Mouse (Mus musculus) hindlimb bud, embryonic 11.5 days (tissue): ENCODE data around the gene Gxylt1.
"Not testable (repeated sequence)": the region's sequence is repeated elsewhere in the genome, so short reads cannot be mapped to it uniquely, and the experiment has no call there.

Experiments
- DNase-seq: peaks from one replicate; pipeline ENCODE4 v3.0.0-alpha.2; 2012; ENCODE audit warnings: low read depth, low spot score; ENCODE audit errors: extremely low spot score

The Gxylt1 gene

GRCm38 (mm10) chr15:93263566-93263965, 11.4 kb downstream of the Gxylt1 start:
- no peak for DNase-seq

GRCm38 (mm10) chr15:93262818-93263217, 12.2 kb downstream of the Gxylt1 start:
- no peak for DNase-seq

DNA sequence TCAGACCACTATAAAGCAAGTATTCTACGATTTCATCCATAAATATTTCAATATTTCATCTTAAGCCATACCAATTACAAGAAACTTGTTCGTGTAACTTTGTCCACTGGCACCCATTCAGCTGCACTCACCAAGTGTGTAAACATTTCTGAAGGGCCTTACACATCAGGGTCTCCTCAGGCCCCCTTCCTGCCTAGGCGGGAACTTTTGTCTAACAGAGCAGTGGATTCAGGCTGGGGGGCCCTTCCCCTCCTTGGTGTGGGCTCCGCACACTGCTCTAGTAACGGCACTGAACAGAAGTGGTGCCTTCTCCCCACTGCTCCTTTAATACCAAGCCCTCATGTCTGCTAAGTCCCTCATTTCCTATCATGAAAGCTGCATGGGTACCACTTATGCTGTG, 12.7 kb downstream of the Gxylt1 start:
- no peak for DNase-seq

DNA sequence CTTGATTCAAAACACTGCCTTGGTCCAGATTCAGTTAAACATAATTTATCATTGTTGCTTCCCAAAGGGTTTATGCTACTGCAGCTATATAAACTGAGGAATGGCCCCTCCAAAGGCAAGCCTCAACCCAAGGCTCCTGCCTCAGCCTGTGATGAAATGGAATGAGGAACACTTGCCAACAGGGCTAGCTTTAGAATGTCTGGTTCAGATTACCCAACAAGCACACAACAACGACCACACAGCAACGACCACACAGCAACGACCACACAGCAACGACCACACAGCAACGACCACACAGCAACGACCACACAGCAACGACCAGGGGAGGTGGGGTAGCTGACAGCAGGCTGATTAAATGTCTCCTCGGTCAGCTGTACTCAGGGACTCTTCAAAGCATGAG, 15.0 kb downstream of the Gxylt1 start:
- DNase-seq = no peak

DNA sequence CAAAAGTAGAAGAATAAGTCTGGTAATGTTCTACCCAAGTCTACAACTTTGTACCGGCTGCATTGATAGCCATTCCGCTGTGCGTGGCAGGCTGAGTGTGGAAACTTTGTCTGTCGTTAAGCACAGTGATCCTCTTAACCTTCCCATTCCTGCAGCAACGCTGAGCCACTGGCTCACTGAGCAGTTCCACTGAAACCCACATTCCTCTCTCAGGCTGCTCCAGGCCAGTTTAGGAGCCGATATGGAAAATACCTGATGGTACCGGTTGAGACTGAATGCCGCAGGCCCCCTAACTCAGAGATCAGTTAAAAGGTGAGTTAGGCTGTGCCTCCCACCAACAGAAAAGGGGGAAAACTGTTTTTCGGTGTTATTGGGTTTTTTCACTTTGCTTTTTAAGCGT, 19.7 kb downstream of the Gxylt1 start:
- no peak for DNase-seq

GRCm38 (mm10) chr15:93253172-93253571, 21.8 kb downstream of the Gxylt1 start:
- DNase-seq = no peak

- no peak for DNase-seq
Measured at GRCm38 (mm10) chr15:93252396-93252795, 22.6 kb downstream of the Gxylt1 start.

DNA sequence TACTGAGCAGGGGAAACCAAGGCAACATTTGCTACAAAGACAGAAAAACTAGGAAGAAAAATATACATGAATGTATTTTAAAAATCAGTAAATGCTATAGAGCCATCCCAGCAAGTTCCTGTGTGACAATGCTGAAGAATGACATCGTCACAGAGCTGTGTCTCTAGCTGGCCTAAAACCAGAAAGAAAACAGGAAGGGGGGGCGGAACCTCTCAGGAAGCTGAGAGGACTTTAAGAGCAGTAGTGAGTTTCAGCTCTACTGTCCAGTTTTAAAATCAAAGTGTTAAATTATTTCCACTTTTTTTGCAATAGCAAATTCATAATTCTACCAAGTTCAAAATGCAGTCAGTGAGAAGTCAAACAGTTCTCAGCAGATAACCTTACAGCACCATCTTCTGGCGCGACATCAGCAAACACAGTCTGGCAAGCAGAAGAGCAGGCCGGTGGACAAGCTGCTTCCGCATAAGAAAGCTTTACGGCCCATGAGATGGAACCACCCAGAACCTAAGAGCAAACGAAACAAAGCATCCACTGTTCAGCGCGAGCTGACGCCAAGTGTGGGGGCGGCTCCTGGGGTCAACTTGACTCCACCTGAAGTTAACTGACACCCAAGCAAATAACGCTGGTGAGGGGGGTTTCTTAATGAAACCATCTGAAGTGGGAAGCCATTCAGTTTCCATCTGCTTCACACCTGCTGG, 23.3 kb downstream of the Gxylt1 start:
- DNase-seq = no peak

DNA sequence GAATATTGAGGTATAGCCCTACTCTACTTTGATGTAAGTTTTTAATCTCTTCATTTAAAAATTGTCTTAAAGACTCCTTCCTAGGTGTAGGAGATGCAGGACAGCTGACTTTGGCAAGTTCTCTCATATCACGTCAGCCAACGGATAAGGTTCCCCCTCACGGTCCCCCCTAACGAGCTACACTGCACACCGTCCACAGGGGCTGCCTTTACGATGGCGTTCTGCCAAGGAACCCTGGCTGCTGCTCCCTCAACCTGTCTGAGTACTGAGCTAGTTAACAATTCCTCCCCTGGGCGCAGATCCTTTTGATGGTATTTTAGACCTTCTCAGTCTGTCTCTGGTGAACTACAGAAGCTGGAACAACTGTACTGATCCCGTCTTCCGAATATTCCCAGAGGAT, 31.8 kb downstream of the Gxylt1 start:
- DNase-seq = no peak

DNA sequence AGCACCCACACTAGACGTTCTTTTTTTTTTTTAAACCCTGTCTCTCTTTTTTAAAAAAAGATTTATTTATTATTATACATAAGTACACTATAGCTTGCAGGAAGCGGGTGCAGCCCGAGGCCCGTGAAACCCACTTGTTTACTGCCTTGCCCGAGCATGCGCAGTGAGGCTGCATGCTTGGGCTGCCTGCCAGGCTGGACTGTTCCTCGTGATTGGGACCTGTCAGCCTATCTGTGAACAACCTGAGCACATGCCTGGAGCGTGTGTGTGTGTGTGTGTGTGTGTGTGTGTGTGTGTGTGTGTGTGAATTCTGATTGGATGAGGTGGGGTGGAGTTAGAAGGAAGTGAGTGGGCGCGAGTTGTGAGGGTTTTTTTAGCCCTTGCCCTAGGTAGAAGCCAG, 38.5 kb downstream of the Gxylt1 start:
- DNase-seq = not testable (repeated sequence)

GRCm38 (mm10) chr15:93229028-93229427, 46.0 kb downstream of the Gxylt1 start:
- DNase-seq = no peak

- DNase-seq = no peak
Measured at GRCm38 (mm10) chr15:93228375-93228774, 46.6 kb downstream of the Gxylt1 start.

DNA sequence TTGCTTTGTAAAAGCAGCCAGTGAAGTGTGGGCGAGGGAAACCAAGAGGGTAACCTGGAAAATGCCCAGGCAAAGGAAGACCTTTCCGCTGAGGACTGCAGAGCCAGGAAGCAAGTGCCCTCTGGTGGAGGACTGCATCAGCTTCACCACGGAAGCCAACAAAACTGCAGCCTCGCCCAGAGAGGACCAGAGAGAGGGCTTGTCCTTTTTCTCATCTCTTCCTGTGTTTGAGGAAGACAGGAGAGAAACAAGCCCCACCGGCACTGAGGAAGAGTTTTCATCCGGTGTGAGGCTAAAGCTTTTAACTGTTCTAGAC, 47.3 kb downstream of the Gxylt1 start:
- no peak for DNase-seq

GRCm38 (mm10) chr15:93226930-93227763, 47.8 kb downstream of the Gxylt1 start:
- no peak for DNase-seq

GRCm38 (mm10) chr15:93222475-93222874, 52.5 kb downstream of the Gxylt1 start:
- no peak for DNase-seq

- no peak for DNase-seq
Measured at GRCm38 (mm10) chr15:93212617-93213016, 62.4 kb downstream of the Gxylt1 start.

- no peak for DNase-seq
Measured at GRCm38 (mm10) chr15:93204861-93205260, 70.1 kb downstream of the Gxylt1 start.

- DNase-seq = no peak
Measured at GRCm38 (mm10) chr15:93201956-93202355, 73.0 kb downstream of the Gxylt1 start.

- no peak for DNase-seq
Measured at GRCm38 (mm10) chr15:93191387-93192145, 83.4 kb downstream of the Gxylt1 start.
